Mouse (Mus musculus): ENCODE measurements around the gene Map2k5. TPM values are rescaled to one million over a fixed set of nuclear protein-coding genes. Genes with fewer than 3 reads are reported as not detected.

Map2k5 gene
- total RNA-seq, 2 experiments from 2014 or later: 21.8 to 27.1 TPM

- peak; percentile 90 to 91 for DNase-seq (ENCODE audit: low spot score in 2 of 2)
Measured at GRCm38 (mm10) chr9:63132673-63133601, 244.8 kb downstream of the Map2k5 start.

DNA sequence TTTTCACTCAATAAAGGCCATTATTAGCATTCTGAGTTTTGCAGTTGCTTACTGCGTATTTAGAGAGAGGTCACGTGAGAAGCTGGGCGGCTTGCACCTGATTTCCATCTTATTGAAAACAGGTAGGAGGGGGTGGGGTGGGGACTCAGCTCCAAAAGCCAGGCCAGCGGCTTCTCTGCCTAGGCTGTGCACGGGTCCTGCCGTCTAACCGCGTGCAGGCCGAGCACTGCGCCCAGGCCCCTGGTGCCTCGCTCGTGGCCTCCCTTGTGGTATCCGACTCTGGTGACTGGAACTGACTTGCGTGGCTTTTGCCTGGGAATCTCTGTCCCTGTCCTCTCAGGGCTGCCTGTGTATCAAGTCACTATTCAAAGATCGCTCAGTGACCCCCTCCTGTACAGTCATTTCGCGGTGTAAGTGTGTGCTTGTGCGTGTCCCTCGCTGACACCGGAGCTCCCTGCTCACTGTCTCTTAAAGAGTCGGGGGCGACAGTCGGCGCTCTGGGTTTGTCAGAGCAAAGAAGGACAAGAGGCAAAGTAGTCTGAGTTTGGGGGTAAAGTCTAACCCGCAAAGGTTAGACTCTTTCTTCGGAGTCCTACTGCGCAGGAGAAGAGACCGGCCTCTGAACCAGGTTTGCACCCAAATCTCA is 245.6 kb downstream of the Map2k5 start:
- DNase-seq (ENCODE audit: low spot score in 2 of 2): peak in 1 of 2 experiments; percentile 31

DNA sequence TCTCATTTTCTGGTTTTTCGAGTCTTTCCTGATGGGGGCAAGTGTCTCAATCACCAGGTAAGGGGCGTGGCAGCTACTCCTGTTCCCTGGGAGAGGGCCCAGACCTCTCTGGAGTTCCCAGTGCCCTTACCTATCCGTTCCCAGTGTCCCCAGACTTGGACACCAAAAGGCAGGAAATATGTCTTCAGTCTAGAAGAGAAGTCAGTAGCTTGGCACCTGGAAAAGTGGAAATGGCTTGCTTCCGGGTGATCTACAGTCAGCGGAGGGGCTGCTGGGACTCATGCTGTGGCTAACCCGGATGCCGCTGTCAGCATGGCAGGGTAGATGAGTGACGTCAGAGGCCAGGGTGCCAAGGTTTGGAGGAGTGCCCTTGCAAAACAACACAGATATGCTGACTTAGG is 248.1 kb downstream of the Map2k5 start:
- DNase-seq (ENCODE audit: low spot score in 2 of 2): no peak

DNA sequence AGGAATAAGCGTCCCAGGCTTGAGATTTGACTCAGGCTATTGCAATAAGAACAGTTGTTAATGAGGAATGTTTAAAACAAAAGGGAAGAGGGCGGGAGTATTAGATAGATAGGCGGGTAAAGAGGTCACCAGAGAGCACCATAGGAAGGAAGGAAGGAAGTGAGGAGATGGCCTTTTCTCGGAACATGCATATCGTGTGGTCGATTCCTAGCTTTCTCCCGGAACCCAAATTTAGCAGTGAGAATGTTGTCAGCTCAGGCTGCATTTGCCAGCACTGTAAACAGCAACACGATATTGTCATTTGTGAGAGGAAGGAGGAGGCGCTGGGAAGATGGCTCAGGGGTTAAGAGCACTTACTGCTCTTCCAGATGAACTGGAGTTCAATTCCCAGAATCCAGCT is 253.2 kb downstream of the Map2k5 start:
- DNase-seq (ENCODE audit: low spot score in 2 of 2): no peak

DNA sequence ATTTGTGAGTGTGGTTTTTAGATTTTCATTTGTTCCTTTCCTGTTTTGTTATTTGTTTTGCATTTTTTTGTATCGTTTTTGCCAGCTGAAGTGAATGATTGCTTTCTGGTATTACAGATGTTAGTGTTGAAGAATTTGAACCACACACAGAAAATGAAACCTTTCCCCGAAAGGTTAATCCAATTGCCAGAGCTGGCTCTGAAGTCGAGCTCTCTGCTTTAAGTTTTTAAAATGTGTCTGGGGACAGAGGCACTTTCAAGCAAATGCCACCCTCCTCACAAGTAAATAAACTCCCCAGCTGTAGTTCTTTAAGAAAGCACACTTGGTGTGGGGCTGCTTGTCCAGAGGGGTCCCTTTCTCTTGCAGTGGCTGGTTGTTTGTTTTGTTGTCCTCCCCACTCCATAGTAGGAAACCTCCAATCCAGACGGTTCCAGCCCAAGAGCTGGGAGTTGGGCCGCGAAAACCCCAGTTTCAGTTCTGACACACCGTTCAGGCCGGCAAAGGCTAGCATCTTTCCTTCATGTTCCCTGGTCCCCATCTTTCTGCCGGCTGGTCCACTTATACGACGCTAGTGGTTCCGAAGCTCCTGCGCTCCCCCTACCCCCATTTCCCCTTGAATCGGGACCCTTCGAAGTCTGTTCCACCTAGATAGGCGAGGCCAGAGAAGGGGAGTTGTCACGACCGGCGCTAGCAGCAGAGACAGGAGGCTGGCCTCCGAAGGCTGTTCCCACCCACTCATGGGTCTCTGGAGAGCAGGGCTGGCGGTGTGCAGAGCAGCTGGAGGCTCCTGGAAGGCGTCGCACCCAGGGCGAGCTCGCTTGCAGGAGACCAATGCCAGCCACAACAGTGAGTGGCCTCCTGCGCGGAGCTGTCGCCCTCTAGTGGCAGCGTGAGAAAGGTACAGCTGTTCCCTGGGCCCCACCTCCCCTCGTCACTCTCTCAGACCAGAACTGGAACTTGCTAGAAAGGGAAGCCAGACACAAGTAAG is 254.0 kb downstream of the Map2k5 start:
- DNase-seq (ENCODE audit: low spot score in 2 of 2): peak; percentile 84 to 93

GRCm38 (mm10) chr9:63122161-63122833 is 255.4 kb downstream of the Map2k5 start:
- no peak for DNase-seq (ENCODE audit: low spot score in 2 of 2)

DNA sequence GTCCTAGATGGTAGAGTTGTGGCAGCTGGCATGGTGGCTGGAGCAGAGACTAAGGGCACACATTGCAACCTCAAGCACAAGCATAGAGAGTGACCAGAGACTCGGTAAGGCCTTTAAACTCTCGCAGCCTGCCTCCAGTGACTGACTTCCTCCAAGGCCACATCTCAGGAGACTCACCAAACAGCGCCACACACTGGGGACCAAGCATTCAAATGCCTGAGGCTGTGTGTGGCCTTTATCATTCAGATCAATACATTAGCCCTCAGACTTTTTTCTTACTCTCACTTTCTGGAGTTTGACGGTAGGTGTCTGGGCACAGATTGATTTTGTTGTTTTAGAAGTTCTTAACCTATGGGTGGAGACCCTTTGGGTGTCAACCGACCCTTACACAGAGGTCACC is 259.3 kb downstream of the Map2k5 start:
- no peak for DNase-seq (ENCODE audit: low spot score in 2 of 2)

Other genes starting within 250 kb of the Map2k5 start
- gene Skor1, start 228.9 kb downstream of the Map2k5 start, total RNA-seq (2021): under 1 TPM; 0.13 to 0.15 TPM
- 10 to 100 TPM; 17.1 to 27.1 TPM for gene 2300009A05Rik, start 21.3 kb upstream of the Map2k5 start, total RNA-seq (2021)
- not detected for gene Iqch, start 224.6 kb upstream of the Map2k5 start, total RNA-seq (2021)
- gene Aagab, start 224.8 kb upstream of the Map2k5 start, total RNA-seq (2021): 10 to 100 TPM; 10.8 to 13.4 TPM